Mouse (Mus musculus) stomach, postnatal 0 days (tissue): ENCODE data around the gene Dennd1c.

Experiments
- CTCF ChIP-seq: IDR thresholded peaks from 2 replicates; pipeline ENCODE4 v1.5.1; 2016; ENCODE audit warnings: antibody characterized with exemption, low read depth, mild to moderate bottlenecking, moderate library complexity
- EP300 ChIP-seq: optimal IDR thresholded peaks from 2 replicates; pipeline ENCODE3; 2016; ENCODE audit warnings: antibody characterized with exemption

GRCm38 (mm10) chr17:57078336-57078735 is at the start of gene Dennd1c:
- TF ChIP-seq CTCF, result no peak
- no peak for TF ChIP-seq EP300
